Mouse (Mus musculus) intestine, embryonic 16.5 days (tissue): Measurements from ENCODE around the gene Ube3c. TPM values are rescaled to one million over a fixed set of nuclear protein-coding genes. Genes with fewer than 3 reads are reported as not detected.
"Not testable (repeated sequence)": the region's sequence is repeated elsewhere in the genome, so short reads cannot be mapped to it uniquely, and the experiment has no call there.

Experiments
- ATAC-seq: fragments of 200-750 bp; cut with Nextera tagmentation; 2 replicates; pipeline ENCODE4 v1.8.0; 2017; ENCODE audit warnings: moderate TSS enrichment, moderate library complexity
- H3K27ac ChIP-seq: fragments of 300-500 bp; sonication (generic); 2 replicates; pipeline ENCODE4 v1.5.1; 2014; ENCODE audit warnings: mild to moderate bottlenecking, low read length
- H3K27me3 ChIP-seq: fragments of 300-500 bp; sonication (generic); replicated peaks from 2 replicates; pipeline ENCODE4 v1.6.1; 2014; ENCODE audit warnings: low read length, control low read depth, mixed read lengths; ENCODE audit not compliant: control insufficient read depth, insufficient read depth
- H3K36me3 ChIP-seq: fragments of 300-500 bp; sonication (generic); 2 replicates; pipeline ENCODE4 v1.6.1; 2014; ENCODE audit warnings: low read length, control low read depth; ENCODE audit not compliant: control insufficient read depth, insufficient read depth
- H3K4me1 ChIP-seq: fragments of 300-500 bp; sonication (generic); 2 replicates; pipeline ENCODE4 v1.6.1; 2014; ENCODE audit warnings: low read length, control low read depth, mixed read lengths; ENCODE audit not compliant: control insufficient read depth, insufficient read depth
- H3K4me2 ChIP-seq: fragments of 300-500 bp; sonication (generic); 2 replicates; pipeline ENCODE4 v1.6.1; 2014; ENCODE audit warnings: low read depth, low read length, control low read depth
- H3K4me3 ChIP-seq: fragments of 300-500 bp; sonication (generic); 2 replicates; pipeline ENCODE4 v1.5.1; 2014; ENCODE audit warnings: mild to moderate bottlenecking, low read length
- H3K9ac ChIP-seq: fragments of 300-500 bp; sonication (generic); 2 replicates; pipeline ENCODE4 v1.6.1; 2014; ENCODE audit warnings: low read depth, low read length
- H3K9me3 ChIP-seq: fragments of 300-500 bp; sonication (generic); 2 replicates; pipeline ENCODE4 v1.6.1; 2016; ENCODE audit warnings: low read length, control low read depth; ENCODE audit not compliant: control insufficient read depth
- WGBS: fragments of 180-500 bp; shearing (Covaris S2); extraction: QIAGEN DNeasy Blood & Tissue Kit; methylation state at CpG from one replicate; pipeline ENCODE4 v1.1.7; 2014; 5-methylcytosine and 5-hydroxymethylcytosine counted together
- polyA plus RNA-seq: library from polyadenylated mRNA; unstranded; fragments of >200 nt; fragmentation: Nextera tagmentation; extraction: Ambion mirVana; gene quantifications from 2 replicates; pipeline ENCODE4 v1.2.1, GENCODE M21; 2015

Ube3c gene
- polyA plus RNA-seq, 1 experiment from 2014 or later = 9.4 TPM

GRCm38 (mm10) chr5:29657590-29658339 lies 88.7 kb downstream of the Ube3c start:
- Histone ChIP-seq H3K36me3 (peaks cover 8% of the 10 kb centered on the region; the same call in 1 of the 2 replicates), H3K9me3 (no peaks in the 10 kb centered on the region), H3K4me1 (peaks cover 3% of the 10 kb centered on the region; the same call in 1 of the 2 replicates), H3K27ac (peak overlapping the region; percentile 39; the same call in 1 of the 2 replicates), H3K9ac (no peak overlapping the region), H3K27me3 (no peaks in the 10 kb centered on the region), H3K4me2 (no peak overlapping the region), H3K4me3 (no peak overlapping the region)
- peak; percentile 74 for ATAC-seq
- WGBS = 72% methylated on average over 3 of the region's 3 CpGs

- 89% methylated on average over 4 of the region's 4 CpGs for WGBS
- ATAC-seq = not testable (repeated sequence)
These were observed 92.2 kb downstream of the Ube3c start for GRCm38 (mm10) chr5:29661246-29661645.

GRCm38 (mm10) chr5:29665391-29665790 lies 96.3 kb downstream of the Ube3c start:
- no peak for ATAC-seq
- Histone ChIP-seq H3K27ac (no peak overlapping the region), H3K4me3 (no peak overlapping the region), H3K36me3 (peaks cover 9% of the 10 kb centered on the region; the same call in 1 of the 2 replicates), H3K4me2 (no peak overlapping the region), H3K9me3 (no peaks in the 10 kb centered on the region), H3K27me3 (no peaks in the 10 kb centered on the region), H3K9ac (no peak overlapping the region), H3K4me1 (no peaks in the 10 kb centered on the region)
- WGBS = 91% methylated on average over 2 of the region's 2 CpGs

More at GRCm38 (mm10) chr5:29661246-29661645, 92.2 kb downstream of the Ube3c start:
- H3K36me3 ChIP-seq = peaks cover 14% of the 10 kb centered on the region; the same call in 1 of the 2 replicates
- not testable (repeated sequence) for H3K27ac ChIP-seq, H3K4me1 ChIP-seq, H3K9me3 ChIP-seq, H3K4me2 ChIP-seq, H3K27me3 ChIP-seq, H3K9ac ChIP-seq, H3K4me3 ChIP-seq

- Histone ChIP-seq H3K27ac (no peak overlapping the region), H3K4me2 (no peak overlapping the region), H3K36me3 (peaks cover 13% of the 10 kb centered on the region), H3K4me1 (no peaks in the 10 kb centered on the region), H3K9ac (no peak overlapping the region), H3K9me3 (no peaks in the 10 kb centered on the region), H3K4me3 (no peak overlapping the region), H3K27me3 (no peaks in the 10 kb centered on the region)
- ATAC-seq = no peak
- 85% methylated on average over 4 of the region's 4 CpGs for WGBS
These were observed 103.5 kb downstream of the Ube3c start for GRCm38 (mm10) chr5:29672551-29672950.

GRCm38 (mm10) chr5:29674305-29674704 lies 105.3 kb downstream of the Ube3c start:
- Histone ChIP-seq H3K4me3 (no peak overlapping the region), H3K36me3 (peaks cover 13% of the 10 kb centered on the region), H3K4me2 (no peak overlapping the region), H3K27me3 (no peaks in the 10 kb centered on the region), H3K9ac (no peak overlapping the region), H3K27ac (no peak overlapping the region), H3K9me3 (no peaks in the 10 kb centered on the region), H3K4me1 (no peaks in the 10 kb centered on the region)
- no peak for ATAC-seq
- WGBS = 92% methylated on average over 4 of the region's 4 CpGs

- WGBS = 92% methylated on average over 3 of the region's 3 CpGs
- Histone ChIP-seq H3K27ac (no peak overlapping the region), H3K4me2 (no peak overlapping the region)
These were observed 107.4 kb downstream of the Ube3c start for GRCm38 (mm10) chr5:29676445-29676844.

GRCm38 (mm10) chr5:29685085-29685484 lies 116.0 kb downstream of the Ube3c start:
- H3K9ac ChIP-seq = no peak overlapping the region
- H3K4me2 ChIP-seq = no peak overlapping the region
- WGBS = 76% methylated on average over 4 of the region's 4 CpGs
- H3K27me3 ChIP-seq = no peaks in the 10 kb centered on the region
- no peak overlapping the region for H3K27ac ChIP-seq
- H3K9me3 ChIP-seq = no peaks in the 10 kb centered on the region; the same call in 1 of the 2 replicates
- no peaks in the 10 kb centered on the region for H3K4me1 ChIP-seq
- no peak overlapping the region for H3K4me3 ChIP-seq
- no peak for ATAC-seq
- peaks cover 2% of the 10 kb centered on the region; the same call in 1 of the 2 replicates for H3K36me3 ChIP-seq

More at GRCm38 (mm10) chr5:29676445-29676844, 107.4 kb downstream of the Ube3c start:
- no peak for ATAC-seq
- Histone ChIP-seq H3K4me3 (no peak overlapping the region), H3K9me3 (no peaks in the 10 kb centered on the region), H3K4me1 (no peaks in the 10 kb centered on the region), H3K27me3 (no peaks in the 10 kb centered on the region), H3K36me3 (peaks cover 10% of the 10 kb centered on the region), H3K9ac (no peak overlapping the region)

GRCm38 (mm10) chr5:29687671-29688070 lies 118.6 kb downstream of the Ube3c start:
- Histone ChIP-seq H3K27me3 (no peaks in the 10 kb centered on the region), H3K27ac (no peak overlapping the region), H3K4me2 (no peak overlapping the region), H3K9ac (no peak overlapping the region), H3K4me3 (no peak overlapping the region), H3K9me3 (no peaks in the 10 kb centered on the region; the same call in 1 of the 2 replicates), H3K36me3 (no peaks in the 10 kb centered on the region), H3K4me1 (no peaks in the 10 kb centered on the region)
- peak; percentile 40; the same call in 1 of the 2 replicates for ATAC-seq
- WGBS = 60% methylated on average over 3 of the region's 3 CpGs

GRCm38 (mm10) chr5:29688352-29688751 lies 119.3 kb downstream of the Ube3c start:
- no peak overlapping the region for H3K4me3 ChIP-seq

More at GRCm38 (mm10) chr5:29688352-29688751, 119.3 kb downstream of the Ube3c start:
- no peak for ATAC-seq
- Histone ChIP-seq H3K9ac (no peak overlapping the region), H3K27me3 (no peaks in the 10 kb centered on the region), H3K36me3 (no peaks in the 10 kb centered on the region), H3K27ac (no peak overlapping the region), H3K4me2 (no peak overlapping the region), H3K9me3 (no peaks in the 10 kb centered on the region; the same call in 1 of the 2 replicates), H3K4me1 (no peaks in the 10 kb centered on the region)
- WGBS = 51% methylated on average over 7 of the region's 7 CpGs
